Mouse (Mus musculus): ENCODE data around the gene Acad8. TPM values are rescaled to one million over a fixed set of nuclear protein-coding genes. Genes with fewer than 3 reads are reported as not detected.

Acad8 gene
- polyA plus RNA-seq (2015; fragmentation: Nextera tagmentation; extraction: Ambion mirVana), result 45.9 and 52.2 TPM in 2 replicates

GRCm38 (mm10) chr9:26999461-27000395, at the start of gene Acad8, which contains the start of gene Thyn1:
Gene Acad8 (minus strand): TSS chr9:26999566.
Gene Thyn1 (plus strand): TSS chr9:26999710.
- TF ChIP-seq CTCF (IDR thresholded peaks at IDR 0.05; ENCODE audit: low read depth), result no peak
- Histone ChIP-seq H3K4me2 (ENCODE audit: low read length) (peak within 1 kb of the TSS; percentile 90), H3K9me3 (replicated peaks; ENCODE audit: low read length) (no peaks in the 10 kb centered on the region), H3K27ac (peak within 1 kb of the TSS; percentile 80), H3K4me3 (replicated peaks; ENCODE audit: low read depth, low read length) (peak within 1 kb of the TSS; percentile 71), H3K27me3 (ENCODE audit: insufficient read depth, low read length) (no peaks in the 10 kb centered on the region), H3K9ac (ENCODE audit: low read depth, low read length) (peak within 1 kb of the TSS; percentile 92), H3K36me3 (ENCODE audit: insufficient read depth, low read length) (peaks cover 15% of the 10 kb centered on the region; the same call in 1 of the 2 replicates), H3K4me1 (replicated peaks; ENCODE audit: insufficient read depth, low read length) (peaks cover 4% of the 10 kb centered on the region; the same call in 1 of the 2 replicates)
- DNase-seq (ENCODE audit: low spot score) (peak; percentile 99), ATAC-seq (replicated peaks; ENCODE audit: low FRiP score, low read depth) (peak; percentile 99)
- WGBS, result under 1% methylated on average over 35 of the region's 35 CpGs

GRCm38 (mm10) chr9:27043892-27044291, 44.5 kb upstream of the Acad8 start:
- Histone ChIP-seq H3K27me3 (ENCODE audit: insufficient read depth, low read length) (no peaks in the 10 kb centered on the region), H3K36me3 (ENCODE audit: insufficient read depth, low read length) (peaks cover 52% of the 10 kb centered on the region)
- WGBS, result 81% methylated on average over 5 of the region's 5 CpGs

GRCm38 (mm10) chr9:27030763-27031100, 31.4 kb upstream of the Acad8 start:
- peak; percentile 49 for ATAC-seq (replicated peaks; ENCODE audit: low FRiP score, low read depth)
- DNase-seq (ENCODE audit: low spot score), result no peak
- Histone ChIP-seq H3K4me1 (replicated peaks; ENCODE audit: insufficient read depth, low read length) (peaks cover 23% of the 10 kb centered on the region), H3K36me3 (ENCODE audit: insufficient read depth, low read length) (no peaks in the 10 kb centered on the region), H3K9me3 (replicated peaks; ENCODE audit: low read length) (no peaks in the 10 kb centered on the region), H3K9ac (ENCODE audit: low read depth, low read length) (peak overlapping the region; percentile 78), H3K4me2 (ENCODE audit: low read length) (peak overlapping the region; percentile 90), H3K27ac (0 out of 2 replicates have a peak overlapping the region, but pooled peaks have one; percentile 13), H3K27me3 (ENCODE audit: insufficient read depth, low read length) (no peaks in the 10 kb centered on the region), H3K4me3 (replicated peaks; ENCODE audit: low read depth, low read length) (peak overlapping the region; percentile 94)
- under 1% methylated on average over 17 of the region's 17 CpGs for WGBS
- TF ChIP-seq CTCF (IDR thresholded peaks at IDR 0.05; ENCODE audit: low read depth), result no peak

More at GRCm38 (mm10) chr9:27043892-27044291, 44.5 kb upstream of the Acad8 start:
- H3K27ac ChIP-seq, result no peak overlapping the region
- H3K9me3 ChIP-seq (replicated peaks; ENCODE audit: low read length), result no peaks in the 10 kb centered on the region
- no peaks in the 10 kb centered on the region for H3K4me1 ChIP-seq (replicated peaks; ENCODE audit: insufficient read depth, low read length)
- DNase-seq (ENCODE audit: low spot score), result no peak
- TF ChIP-seq CTCF (IDR thresholded peaks at IDR 0.05; ENCODE audit: low read depth), result no peak
- no peak overlapping the region for H3K9ac ChIP-seq (ENCODE audit: low read depth, low read length)
- no peak for ATAC-seq (replicated peaks; ENCODE audit: low FRiP score, low read depth)
- no peak overlapping the region for H3K4me2 ChIP-seq (ENCODE audit: low read length)
- H3K4me3 ChIP-seq (replicated peaks; ENCODE audit: low read depth, low read length), result no peak overlapping the region

- Histone ChIP-seq H3K4me3 (replicated peaks; ENCODE audit: low read depth, low read length) (peak within 1 kb of the TSS; percentile 94), H3K4me1 (replicated peaks; ENCODE audit: insufficient read depth, low read length) (peaks cover 23% of the 10 kb centered on the region), H3K27ac (peak within 1 kb of the TSS; percentile 90), H3K9me3 (replicated peaks; ENCODE audit: low read length) (no peaks in the 10 kb centered on the region), H3K36me3 (ENCODE audit: insufficient read depth, low read length) (no peaks in the 10 kb centered on the region), H3K27me3 (ENCODE audit: insufficient read depth, low read length) (no peaks in the 10 kb centered on the region), H3K9ac (ENCODE audit: low read depth, low read length) (peak within 1 kb of the TSS; percentile 93), H3K4me2 (ENCODE audit: low read length) (peak within 1 kb of the TSS; percentile 90)
- TF ChIP-seq CTCF (IDR thresholded peaks at IDR 0.05; ENCODE audit: low read depth), result no peak
- ATAC-seq (replicated peaks; ENCODE audit: low FRiP score, low read depth) (peak; percentile 95), DNase-seq (ENCODE audit: low spot score) (peak; percentile 98)
- WGBS, result under 1% methylated on average over 62 of the region's 80 CpGs
These were observed 30.7 kb upstream of the Acad8 start, which contains the start of the genes Vps26b and Ncapd3 for GRCm38 (mm10) chr9:27029828-27030762. Gene Vps26b (minus strand): TSS chr9:27030065. Gene Ncapd3 (plus strand): TSS chr9:27030175.

GRCm38 (mm10) chr9:27029022-27029827, 29.9 kb upstream of the Acad8 start:
- DNase-seq (ENCODE audit: low spot score), result peak; percentile 47
- peaks cover 23% of the 10 kb centered on the region for H3K4me1 ChIP-seq (replicated peaks; ENCODE audit: insufficient read depth, low read length)
- H3K9me3 ChIP-seq (replicated peaks; ENCODE audit: low read length), result no peaks in the 10 kb centered on the region
- peak overlapping the region; percentile 63 for H3K4me2 ChIP-seq (ENCODE audit: low read length)
- under 1% methylated on average over 52 of the region's 52 CpGs for WGBS
- peak; percentile 38; the same call in 1 of the 2 replicates for TF ChIP-seq CTCF (IDR thresholded peaks at IDR 0.05; ENCODE audit: low read depth)
- H3K4me3 ChIP-seq (replicated peaks; ENCODE audit: low read depth, low read length), result peak overlapping the region; percentile 94
- H3K9ac ChIP-seq (ENCODE audit: low read depth, low read length), result peak overlapping the region; percentile 93
- peak overlapping the region; percentile 90 for H3K27ac ChIP-seq
- no peaks in the 10 kb centered on the region for H3K36me3 ChIP-seq (ENCODE audit: insufficient read depth, low read length)
- H3K27me3 ChIP-seq (ENCODE audit: insufficient read depth, low read length), result no peaks in the 10 kb centered on the region
- ATAC-seq (replicated peaks; ENCODE audit: low FRiP score, low read depth), result no peak; the same call in 1 of the 2 replicates
